Mouse (Mus musculus): ENCODE results near the gene Susd1. TPM values are rescaled to one million over a fixed set of nuclear protein-coding genes. Genes with fewer than 3 reads are reported as not detected.

Susd1 gene
- polyA plus RNA-seq, 1 experiment from 2014 or later, result 8.3 TPM

DNA sequence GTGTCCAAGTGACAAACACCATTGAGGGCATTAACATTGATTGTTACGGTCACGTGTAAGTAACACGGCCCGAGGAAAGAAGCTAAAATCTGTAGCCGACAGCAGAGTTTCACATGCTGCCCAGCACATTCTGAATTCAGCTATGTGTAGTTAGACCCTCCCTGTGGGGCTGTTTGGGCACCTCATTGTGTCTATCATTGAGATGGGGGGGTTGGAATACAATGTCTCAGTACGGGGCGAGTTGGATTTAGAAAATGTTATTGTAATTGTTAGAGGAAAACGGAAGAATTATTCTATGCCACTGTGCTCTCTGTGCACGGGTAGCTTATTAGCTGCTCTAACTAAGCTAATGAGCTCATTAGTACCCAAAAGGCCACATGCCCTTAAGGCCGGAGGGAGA, 37.5 kb downstream of the Susd1 start:
- Histone ChIP-seq H3K27ac (ENCODE audit: low read depth) (no peak overlapping the region), H3K4me3 (ENCODE audit: low read depth, low read length) (no peak overlapping the region), H3K27me3 (replicated peaks; ENCODE audit: control insufficient read depth, insufficient read depth, low read length) (no peaks in the 10 kb centered on the region), H3K9ac (ENCODE audit: low read length) (no peak overlapping the region), H3K36me3 (ENCODE audit: control insufficient read depth, insufficient read depth, low read length) (no peaks in the 10 kb centered on the region), H3K4me1 (replicated peaks; ENCODE audit: control insufficient read depth, insufficient read depth, low read length) (no peaks in the 10 kb centered on the region; the same call in 1 of the 2 replicates), H3K4me2 (ENCODE audit: low read length) (no peak overlapping the region), H3K9me3 (ENCODE audit: control insufficient read depth, low read length) (no peaks in the 10 kb centered on the region)
- DNase-seq (ENCODE audit: low spot score) (no peak), ATAC-seq (replicated peaks; ENCODE audit: low FRiP score, low TSS enrichment, low read depth) (no peak)
- 85% methylated on average over 10 of the region's 10 CpGs for WGBS

DNA sequence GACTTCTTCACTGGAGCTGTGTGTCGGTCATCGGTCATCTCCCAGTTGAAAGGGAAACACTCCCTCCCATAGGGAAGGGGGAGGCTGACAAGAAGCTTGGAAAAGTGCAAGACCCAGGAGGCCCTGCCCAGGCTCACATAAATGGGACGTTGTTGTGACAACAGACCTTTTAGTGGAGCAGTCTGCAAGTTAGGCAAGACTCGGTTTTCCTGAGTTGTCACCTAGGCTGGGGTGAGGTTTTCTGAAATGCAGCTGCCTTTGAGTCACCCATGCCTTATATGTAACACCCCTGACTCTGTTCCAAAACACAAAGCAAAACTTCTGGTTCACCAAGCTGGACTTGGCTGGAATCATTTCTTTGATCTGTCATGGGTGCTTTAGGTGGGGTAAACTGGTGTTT, 39.1 kb downstream of the Susd1 start:
- no peaks in the 10 kb centered on the region for H3K9me3 ChIP-seq (ENCODE audit: control insufficient read depth, low read length)
- DNase-seq (ENCODE audit: low spot score) (no peak), ATAC-seq (replicated peaks; ENCODE audit: low FRiP score, low TSS enrichment, low read depth) (no peak)
- no peaks in the 10 kb centered on the region; the same call in 1 of the 2 replicates for H3K4me1 ChIP-seq (replicated peaks; ENCODE audit: control insufficient read depth, insufficient read depth, low read length)
- no peaks in the 10 kb centered on the region for H3K27me3 ChIP-seq (replicated peaks; ENCODE audit: control insufficient read depth, insufficient read depth, low read length)
- no peak overlapping the region for H3K4me2 ChIP-seq (ENCODE audit: low read length)
- no peak overlapping the region for H3K4me3 ChIP-seq (ENCODE audit: low read depth, low read length)
- H3K9ac ChIP-seq (ENCODE audit: low read length), result no peak overlapping the region
- 60% methylated on average over 4 of the region's 4 CpGs for WGBS
- H3K36me3 ChIP-seq (ENCODE audit: control insufficient read depth, insufficient read depth, low read length), result no peaks in the 10 kb centered on the region
- H3K27ac ChIP-seq (ENCODE audit: low read depth), result no peak overlapping the region

- Histone ChIP-seq H3K4me1 (replicated peaks; ENCODE audit: control insufficient read depth, insufficient read depth, low read length) (no peaks in the 10 kb centered on the region), H3K36me3 (ENCODE audit: control insufficient read depth, insufficient read depth, low read length) (no peaks in the 10 kb centered on the region), H3K27ac (ENCODE audit: low read depth) (no peak overlapping the region), H3K4me3 (ENCODE audit: low read depth, low read length) (no peak overlapping the region), H3K9ac (ENCODE audit: low read length) (no peak overlapping the region), H3K9me3 (ENCODE audit: control insufficient read depth, low read length) (no peaks in the 10 kb centered on the region), H3K27me3 (replicated peaks; ENCODE audit: control insufficient read depth, insufficient read depth, low read length) (no peaks in the 10 kb centered on the region), H3K4me2 (ENCODE audit: low read length) (no peak overlapping the region)
- DNase-seq (ENCODE audit: low spot score), result no peak
- 96% methylated on average over 2 of the region's 2 CpGs for WGBS
- no peak for ATAC-seq (replicated peaks; ENCODE audit: low FRiP score, low TSS enrichment, low read depth)
Measured at GRCm38 (mm10) chr4:59395528-59395927, 42.9 kb downstream of the Susd1 start.

- H3K9me3 ChIP-seq (ENCODE audit: control insufficient read depth, low read length), result no peaks in the 10 kb centered on the region
- WGBS, result 92% methylated on average over 2 of the region's 2 CpGs
Measured at GRCm38 (mm10) chr4:59394155-59394554, 44.3 kb downstream of the Susd1 start.

GRCm38 (mm10) chr4:59388447-59389030, 49.9 kb downstream of the Susd1 start:
- Histone ChIP-seq H3K36me3 (ENCODE audit: control insufficient read depth, insufficient read depth, low read length) (no peaks in the 10 kb centered on the region), H3K9ac (ENCODE audit: low read length) (no peak overlapping the region), H3K27ac (ENCODE audit: low read depth) (peak overlapping the region; percentile 24; the same call in 1 of the 2 replicates), H3K9me3 (ENCODE audit: control insufficient read depth, low read length) (no peaks in the 10 kb centered on the region), H3K4me3 (ENCODE audit: low read depth, low read length) (no peak overlapping the region), H3K4me2 (ENCODE audit: low read length) (peak overlapping the region; percentile 28), H3K27me3 (replicated peaks; ENCODE audit: control insufficient read depth, insufficient read depth, low read length) (no peaks in the 10 kb centered on the region), H3K4me1 (replicated peaks; ENCODE audit: control insufficient read depth, insufficient read depth, low read length) (peaks cover 16% of the 10 kb centered on the region; the same call in 1 of the 2 replicates)
- WGBS, result 38% methylated on average over 13 of the region's 13 CpGs
- DNase-seq (ENCODE audit: low spot score) (no peak), ATAC-seq (replicated peaks; ENCODE audit: low FRiP score, low TSS enrichment, low read depth) (0 out of 2 replicates have a peak, but pooled peaks have one; percentile 12)

More at GRCm38 (mm10) chr4:59394155-59394554, 44.3 kb downstream of the Susd1 start:
- no peaks in the 10 kb centered on the region; the same call in 1 of the 2 replicates for H3K4me1 ChIP-seq (replicated peaks; ENCODE audit: control insufficient read depth, insufficient read depth, low read length)
- no peak for DNase-seq (ENCODE audit: low spot score)
- H3K4me2 ChIP-seq (ENCODE audit: low read length), result no peak overlapping the region
- no peak overlapping the region for H3K27ac ChIP-seq (ENCODE audit: low read depth)
- no peak overlapping the region for H3K9ac ChIP-seq (ENCODE audit: low read length)
- no peaks in the 10 kb centered on the region for H3K36me3 ChIP-seq (ENCODE audit: control insufficient read depth, insufficient read depth, low read length)
- no peak overlapping the region for H3K4me3 ChIP-seq (ENCODE audit: low read depth, low read length)
- ATAC-seq (replicated peaks; ENCODE audit: low FRiP score, low TSS enrichment, low read depth), result no peak
- no peaks in the 10 kb centered on the region for H3K27me3 ChIP-seq (replicated peaks; ENCODE audit: control insufficient read depth, insufficient read depth, low read length)

DNA sequence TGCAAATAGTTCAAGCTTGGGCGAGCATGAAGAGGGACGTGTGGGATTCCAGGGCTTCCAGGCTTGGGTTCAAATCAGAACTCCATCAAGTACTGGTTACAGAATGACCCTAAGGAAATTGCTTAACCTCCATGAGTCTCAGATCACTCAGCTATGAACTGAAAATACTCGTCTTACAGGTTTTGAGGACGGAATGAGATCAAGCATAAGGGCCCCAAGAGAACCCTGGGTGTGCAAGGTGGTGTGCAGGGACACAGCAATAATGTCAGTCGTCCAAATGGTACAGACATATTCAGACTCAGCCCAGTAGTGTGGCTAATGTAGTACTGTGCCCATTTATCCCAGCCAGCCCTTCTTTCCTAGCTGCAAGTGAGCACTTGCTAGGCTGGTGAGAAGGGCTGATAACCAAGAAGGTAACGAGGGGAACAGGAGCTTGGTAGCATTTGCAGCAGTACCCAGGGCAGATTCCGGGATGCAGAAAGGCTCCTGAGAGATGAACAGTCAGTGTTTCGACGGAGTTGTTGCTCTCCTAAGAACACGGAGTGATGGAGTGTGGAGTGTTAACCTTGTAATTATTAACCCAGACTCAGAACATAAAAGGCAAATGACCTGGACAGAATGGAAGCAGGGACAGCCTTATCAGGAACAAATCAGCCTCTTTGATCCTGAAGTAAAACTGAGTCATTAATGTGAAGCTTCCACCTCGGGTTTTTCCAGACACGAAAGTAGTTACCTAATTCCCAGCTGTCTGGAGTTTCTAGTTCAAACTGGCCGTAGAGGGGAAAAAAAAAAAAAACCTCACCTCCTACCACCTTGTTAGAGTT, 50.8 kb downstream of the Susd1 start:
- ATAC-seq (replicated peaks; ENCODE audit: low FRiP score, low TSS enrichment, low read depth) (peak; percentile 83), DNase-seq (ENCODE audit: low spot score) (peak; percentile 63)
- no peak overlapping the region for H3K4me3 ChIP-seq (ENCODE audit: low read depth, low read length)
- H3K36me3 ChIP-seq (ENCODE audit: control insufficient read depth, insufficient read depth, low read length), result no peaks in the 10 kb centered on the region
- 42% methylated on average over 13 of the region's 13 CpGs for WGBS
- H3K27ac ChIP-seq (ENCODE audit: low read depth), result peak overlapping the region; percentile 2; the same call in 1 of the 2 replicates
- no peaks in the 10 kb centered on the region for H3K27me3 ChIP-seq (replicated peaks; ENCODE audit: control insufficient read depth, insufficient read depth, low read length)
- H3K4me1 ChIP-seq (replicated peaks; ENCODE audit: control insufficient read depth, insufficient read depth, low read length), result peaks cover 16% of the 10 kb centered on the region; the same call in 1 of the 2 replicates
- no peaks in the 10 kb centered on the region for H3K9me3 ChIP-seq (ENCODE audit: control insufficient read depth, low read length)
- no peak overlapping the region for H3K9ac ChIP-seq (ENCODE audit: low read length)
- peak overlapping the region; percentile 28; the same call in 1 of the 2 replicates for H3K4me2 ChIP-seq (ENCODE audit: low read length)

- 86% methylated on average over 10 of the region's 10 CpGs for whole genome bisulfite sequencing
- no peaks in the 10 kb centered on the region for H3K9me3 ChIP-seq (ENCODE audit: control insufficient read depth, low read length)
- ATAC-seq (replicated peaks; ENCODE audit: low FRiP score, low TSS enrichment, low read depth), result no peak
- H3K4me3 ChIP-seq (ENCODE audit: low read depth, low read length), result no peak overlapping the region
- H3K27ac ChIP-seq (ENCODE audit: low read depth), result no peak overlapping the region
- no peaks in the 10 kb centered on the region for H3K36me3 ChIP-seq (ENCODE audit: control insufficient read depth, insufficient read depth, low read length)
- H3K27me3 ChIP-seq (replicated peaks; ENCODE audit: control insufficient read depth, insufficient read depth, low read length), result no peaks in the 10 kb centered on the region
- H3K4me1 ChIP-seq (replicated peaks; ENCODE audit: control insufficient read depth, insufficient read depth, low read length), result peaks cover 16% of the 10 kb centered on the region; the same call in 1 of the 2 replicates
- no peak for DNase-seq (ENCODE audit: low spot score)
- no peak overlapping the region for H3K9ac ChIP-seq (ENCODE audit: low read length)
- H3K4me2 ChIP-seq (ENCODE audit: low read length), result no peak overlapping the region
Measured at GRCm38 (mm10) chr4:59385254-59385895, 53.1 kb downstream of the Susd1 start.

DNA sequence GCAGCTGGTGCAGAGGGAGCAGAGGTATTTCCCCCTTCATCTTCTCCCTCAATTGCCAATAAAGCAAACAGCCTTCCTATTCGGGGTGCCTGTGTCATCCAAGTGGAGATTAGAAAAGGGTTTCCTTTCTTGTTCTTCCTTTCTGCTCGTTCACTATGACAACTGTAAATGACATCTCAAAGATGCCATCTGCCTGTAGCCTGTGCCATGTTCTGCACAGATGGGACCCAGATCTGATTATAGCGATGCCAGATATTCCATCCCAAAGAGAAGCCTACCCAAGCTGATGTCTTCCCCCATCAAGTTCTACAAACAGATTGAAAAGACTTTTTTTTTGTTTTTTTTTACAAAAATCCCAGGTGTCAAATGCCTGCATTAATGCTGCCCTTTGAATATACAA, 54.6 kb downstream of the Susd1 start:
- 66% methylated on average over 3 of the region's 3 CpGs for WGBS
- no peaks in the 10 kb centered on the region for H3K27me3 ChIP-seq (replicated peaks; ENCODE audit: control insufficient read depth, insufficient read depth, low read length)
- no peak overlapping the region for H3K4me3 ChIP-seq (ENCODE audit: low read depth, low read length)

More for the DNA sequence above, 54.6 kb downstream of the Susd1 start:
- ATAC-seq (replicated peaks; ENCODE audit: low FRiP score, low TSS enrichment, low read depth) (no peak), DNase-seq (ENCODE audit: low spot score) (no peak)
- Histone ChIP-seq H3K9me3 (ENCODE audit: control insufficient read depth, low read length) (no peaks in the 10 kb centered on the region), H3K36me3 (ENCODE audit: control insufficient read depth, insufficient read depth, low read length) (no peaks in the 10 kb centered on the region), H3K27ac (ENCODE audit: low read depth) (no peak overlapping the region), H3K9ac (ENCODE audit: low read length) (no peak overlapping the region), H3K4me2 (ENCODE audit: low read length) (no peak overlapping the region), H3K4me1 (replicated peaks; ENCODE audit: control insufficient read depth, insufficient read depth, low read length) (peaks cover 15% of the 10 kb centered on the region; the same call in 1 of the 2 replicates)
